Mouse (Mus musculus) lung, postnatal 0 days (tissue): ENCODE data around the gene Rpl39. TPM values are rescaled to one million over a fixed set of nuclear protein-coding genes. Genes with fewer than 3 reads are reported as not detected.
"Not testable (repeated sequence)": the region's sequence is repeated elsewhere in the genome, so short reads cannot be mapped to it uniquely, and the experiment has no call there.

Experiments
- ATAC-seq: fragments of 200-750 bp; cut with Nextera tagmentation; 2 replicates; pipeline ENCODE4 v1.8.0; 2017; ENCODE audit warnings: moderate library complexity
- DNase-seq: peaks from one replicate; pipeline ENCODE4 v3.0.0-alpha.2; 2016; ENCODE audit warnings: low spot score
- H3K27ac ChIP-seq: fragments of 300-500 bp; sonication (generic); 2 replicates; pipeline ENCODE4 v1.5.1; 2014; ENCODE audit warnings: antibody characterized with exemption, mild to moderate bottlenecking, low read length, mixed read lengths
- H3K27me3 ChIP-seq: fragments of 300-500 bp; sonication (generic); replicated peaks from 2 replicates; pipeline ENCODE4 v1.6.1; 2014; ENCODE audit warnings: low read length, mixed read lengths; ENCODE audit not compliant: insufficient read depth
- H3K36me3 ChIP-seq: fragments of 300-500 bp; sonication (generic); 2 replicates; pipeline ENCODE4 v1.6.1; 2014; ENCODE audit warnings: low read length, mixed read lengths; ENCODE audit not compliant: insufficient read depth
- H3K4me1 ChIP-seq: fragments of 300-500 bp; sonication (generic); 2 replicates; pipeline ENCODE4 v1.6.1; 2014; ENCODE audit warnings: antibody characterized with exemption, low read depth, low read length, mixed read lengths; ENCODE audit not compliant: insufficient read depth
- H3K4me2 ChIP-seq: fragments of 300-500 bp; sonication (generic); replicated peaks from 2 replicates; pipeline ENCODE4 v1.6.1; 2014; ENCODE audit warnings: low read depth, mild to moderate bottlenecking, low read length, moderate library complexity, mixed read lengths
- H3K4me3 ChIP-seq: fragments of 300-500 bp; sonication (generic); 2 replicates; pipeline ENCODE4 v1.5.1; 2014; ENCODE audit warnings: low read depth, low read length
- H3K9ac ChIP-seq: fragments of 300-500 bp; sonication (generic); replicated peaks from 2 replicates; pipeline ENCODE4 v1.6.1; 2014; ENCODE audit warnings: low read depth, mild to moderate bottlenecking
- H3K9me3 ChIP-seq: fragments of 300-500 bp; sonication (generic); 2 replicates; pipeline ENCODE4 v1.6.1; 2016; ENCODE audit warnings: low read length, mixed read lengths
- CTCF ChIP-seq: IDR thresholded peaks from 2 replicates; pipeline ENCODE4 v1.5.1; 2016; ENCODE audit warnings: antibody characterized with exemption, mild to moderate bottlenecking
- EP300 ChIP-seq: IDR thresholded peaks from 2 replicates; pipeline ENCODE4 v1.6.1; 2016; ENCODE audit warnings: antibody characterized with exemption, mild to moderate bottlenecking, control low read depth
- WGBS: fragments of 180-500 bp; shearing (Covaris S2); extraction: QIAGEN DNeasy Blood & Tissue Kit; methylation state at CpG from one replicate; pipeline ENCODE4 v1.1.7; 2014; 5-methylcytosine and 5-hydroxymethylcytosine counted together
- polyA plus RNA-seq: library from polyadenylated mRNA; unstranded; fragments of >200 nt; fragmentation: Nextera tagmentation; extraction: Ambion mirVana; gene quantifications from 2 replicates; pipeline ENCODE4 v1.2.1, GENCODE M21; 2015

Gene Rpl39
- polyA plus RNA-seq, 1 experiment from 2014 or later = 436 TPM

- WGBS = 42% methylated on average over 3 of the region's 3 CpGs
- H3K36me3 ChIP-seq = no peaks in the 10 kb centered on the region
- TF ChIP-seq EP300 (no peak), CTCF (no peak)
- H3K27ac ChIP-seq = no peak overlapping the region
- H3K4me1 ChIP-seq = no peaks in the 10 kb centered on the region
- H3K27me3 ChIP-seq = no peaks in the 10 kb centered on the region
- H3K9ac ChIP-seq = no peak overlapping the region
- no peaks in the 10 kb centered on the region for H3K9me3 ChIP-seq
- no peak for ATAC-seq
- no peak for DNase-seq
- H3K4me3 ChIP-seq = no peak overlapping the region
- H3K4me2 ChIP-seq = no peak overlapping the region
Measured at GRCm38 (mm10) chrX:37091457-37091856, 6.3 kb upstream of the Rpl39 start.

DNA sequence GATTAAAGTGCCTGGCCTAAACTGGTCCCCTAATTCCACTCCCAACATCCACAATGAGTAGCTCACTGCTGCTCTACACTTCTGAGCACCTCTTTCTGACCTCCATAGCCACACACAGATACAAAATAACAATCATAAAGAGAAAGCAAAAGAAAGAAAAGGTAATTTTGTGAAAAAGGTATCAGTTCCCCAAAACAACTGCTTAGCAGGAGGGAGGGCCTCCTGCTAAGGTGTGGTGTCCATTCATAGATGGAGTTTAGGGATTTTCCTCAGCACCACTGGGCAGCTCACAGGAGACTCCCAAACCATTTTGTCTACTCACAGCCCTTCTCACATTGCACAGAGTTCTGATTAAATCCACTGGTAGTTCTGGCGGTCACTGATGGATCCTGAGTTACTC, 3.6 kb upstream of the Rpl39 start:
- no peaks in the 10 kb centered on the region for H3K27me3 ChIP-seq
- no peak for TF ChIP-seq EP300
- TF ChIP-seq CTCF = no peak
- H3K4me3 ChIP-seq = no peak overlapping the region
- DNase-seq (no peak), ATAC-seq (no peak)
- no peak overlapping the region for H3K4me2 ChIP-seq
- no peaks in the 10 kb centered on the region for H3K36me3 ChIP-seq
- WGBS = 86% methylated on average over 1 of the region's 1 CpGs
- H3K27ac ChIP-seq = no peak overlapping the region
- no peaks in the 10 kb centered on the region for H3K4me1 ChIP-seq
- H3K9ac ChIP-seq = no peak overlapping the region
- no peaks in the 10 kb centered on the region for H3K9me3 ChIP-seq

DNA sequence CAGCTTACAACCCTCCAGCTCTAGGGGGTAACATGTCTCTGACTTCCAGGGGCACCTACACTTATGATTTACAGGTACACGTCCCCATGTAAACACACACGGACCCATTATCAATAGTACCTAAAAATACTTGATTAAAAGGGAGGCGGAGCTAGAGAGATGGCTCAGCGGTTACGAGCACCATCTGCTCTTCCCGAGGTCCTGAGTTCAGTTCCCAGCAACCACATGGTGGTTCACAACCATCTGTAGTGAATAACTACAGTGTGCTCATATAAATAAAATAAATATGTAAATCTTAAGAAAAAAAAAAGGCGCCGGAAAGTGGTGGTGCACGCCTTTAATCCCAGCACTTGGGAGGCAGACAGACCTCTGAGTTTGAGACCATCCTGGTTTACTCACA, 463 bp upstream of the Rpl39 start:
- DNase-seq (no peak), ATAC-seq (peak; percentile 7; the same call in 1 of the 2 replicates)
- 20% methylated on average over 9 of the region's 9 CpGs for WGBS
- TF ChIP-seq CTCF (no peak), EP300 (no peak)
- Histone ChIP-seq H3K4me3 (peak overlapping the region; percentile 51), H3K27ac (peak overlapping the region; percentile 71), H3K27me3 (no peaks in the 10 kb centered on the region), H3K9me3 (no peaks in the 10 kb centered on the region), H3K4me1 (no peaks in the 10 kb centered on the region), H3K9ac (no peak overlapping the region), H3K36me3 (no peaks in the 10 kb centered on the region), H3K4me2 (peak overlapping the region; percentile 43)

DNA sequence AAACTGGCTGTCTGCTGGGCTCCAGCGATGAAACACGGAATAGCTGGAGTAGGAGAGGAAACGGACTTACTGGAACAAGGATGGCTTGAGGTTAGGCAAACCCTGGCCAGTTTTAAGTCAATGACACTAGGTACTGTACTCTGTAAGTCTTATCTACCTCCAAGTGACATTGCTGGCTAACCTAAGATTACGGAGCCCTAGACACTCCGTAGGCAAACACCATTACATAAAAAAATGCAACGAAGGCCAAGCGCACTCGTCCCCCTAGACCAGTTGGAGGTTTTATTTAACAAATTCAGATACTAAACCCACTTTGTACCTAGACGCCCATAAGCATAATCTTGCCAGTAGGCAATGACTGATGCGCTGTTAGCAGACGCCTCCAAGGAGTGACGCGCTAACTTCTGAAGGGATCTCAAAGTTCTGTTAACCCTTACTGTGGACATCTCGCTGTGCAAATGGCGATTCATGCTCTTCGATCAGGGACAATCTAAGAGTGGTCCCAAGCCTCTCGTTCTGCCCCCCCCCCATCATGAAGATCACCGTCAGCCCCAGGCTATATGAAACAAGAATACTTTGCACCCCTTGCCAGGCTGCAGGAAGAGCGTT, 780 bp downstream of the Rpl39 start:
- Histone ChIP-seq H3K9ac (peak overlapping the region; percentile 41), H3K27me3 (no peaks in the 10 kb centered on the region), H3K36me3 (no peaks in the 10 kb centered on the region), H3K4me1 (no peaks in the 10 kb centered on the region), H3K27ac (peak overlapping the region; percentile 72), H3K4me2 (peak overlapping the region; percentile 58), H3K4me3 (peak overlapping the region; percentile 51), H3K9me3 (no peaks in the 10 kb centered on the region)
- DNase-seq (peak; percentile 34), ATAC-seq (peak; percentile 27)
- 10% methylated on average over 19 of the region's 19 CpGs for WGBS
- no peak for TF ChIP-seq EP300
- no peak for TF ChIP-seq CTCF

- 59% methylated on average over 6 of the region's 6 CpGs for WGBS
- Histone ChIP-seq H3K36me3 (no peaks in the 10 kb centered on the region), H3K27me3 (no peaks in the 10 kb centered on the region), H3K4me2 (no peak overlapping the region), H3K4me3 (no peak overlapping the region), H3K4me1 (no peaks in the 10 kb centered on the region), H3K9me3 (no peaks in the 10 kb centered on the region), H3K27ac (no peak overlapping the region), H3K9ac (no peak overlapping the region)
- TF ChIP-seq EP300 (no peak), CTCF (no peak)
- DNase-seq = no peak
- ATAC-seq = no peak
Measured at GRCm38 (mm10) chrX:37081194-37081593, 4.0 kb downstream of the Rpl39 start.

DNA sequence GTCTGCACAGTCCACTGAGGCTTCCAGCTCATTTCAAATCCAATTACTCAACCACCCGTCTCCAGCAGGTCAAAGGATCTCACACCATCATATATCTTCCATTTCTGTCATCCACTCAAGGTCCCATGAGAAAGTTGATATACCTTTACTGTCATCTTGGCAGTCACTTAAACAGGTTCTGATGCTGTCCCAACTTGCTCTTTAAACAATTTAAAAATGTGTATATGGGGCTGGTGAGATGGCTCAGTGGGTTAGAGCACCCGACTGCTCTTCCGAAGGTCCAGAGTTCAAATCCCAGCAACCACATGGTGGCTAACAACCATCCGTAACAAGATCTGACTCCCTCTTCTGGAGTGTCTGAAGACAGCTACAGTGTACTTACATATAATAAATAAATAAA, 4.9 kb downstream of the Rpl39 start:
- H3K36me3 ChIP-seq, H3K9ac ChIP-seq, ATAC-seq, H3K4me2 ChIP-seq, H3K4me1 ChIP-seq, H3K4me3 ChIP-seq, H3K9me3 ChIP-seq, H3K27me3 ChIP-seq, H3K27ac ChIP-seq, DNase-seq: not testable (repeated sequence)
- 71% methylated on average over 3 of the region's 4 CpGs for WGBS

GRCm38 (mm10) chrX:37076651-37077050, 8.6 kb downstream of the Rpl39 start:
- no peaks in the 10 kb centered on the region for H3K36me3 ChIP-seq
- H3K4me2 ChIP-seq = no peak overlapping the region
- DNase-seq = peak; percentile 19
- no peak overlapping the region for H3K27ac ChIP-seq
- TF ChIP-seq EP300 (no peak), CTCF (no peak)
- H3K9ac ChIP-seq = no peak overlapping the region
- no peaks in the 10 kb centered on the region for H3K27me3 ChIP-seq
- no peak overlapping the region for H3K4me3 ChIP-seq
- no peaks in the 10 kb centered on the region for H3K4me1 ChIP-seq
- no peaks in the 10 kb centered on the region for H3K9me3 ChIP-seq
- ATAC-seq = no peak
- 60% methylated on average over 8 of the region's 8 CpGs for WGBS
